Mouse (Mus musculus): ENCODE data around the gene Nrxn3.

Nrxn3 gene

DNA sequence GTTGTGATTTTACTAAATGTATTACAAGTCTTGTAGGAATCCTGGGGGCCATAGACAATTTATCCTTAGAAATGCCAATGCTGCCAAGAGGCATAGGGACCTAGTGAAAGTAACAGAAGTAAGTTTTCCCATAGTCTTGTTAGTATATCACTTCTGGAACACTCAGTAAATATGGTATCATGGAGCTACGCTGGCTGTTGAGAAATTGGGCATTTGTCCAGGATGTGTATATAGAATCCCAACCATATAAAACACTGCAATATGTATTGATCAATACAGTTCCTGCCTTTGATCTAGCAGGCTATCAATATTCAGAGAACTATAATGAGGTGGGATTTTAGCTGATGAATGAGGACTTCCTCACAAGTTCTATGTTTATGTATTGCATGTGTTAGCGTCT lies 1107.3 kb downstream of the Nrxn3 start:
- DNase-seq, result no peak

DNA sequence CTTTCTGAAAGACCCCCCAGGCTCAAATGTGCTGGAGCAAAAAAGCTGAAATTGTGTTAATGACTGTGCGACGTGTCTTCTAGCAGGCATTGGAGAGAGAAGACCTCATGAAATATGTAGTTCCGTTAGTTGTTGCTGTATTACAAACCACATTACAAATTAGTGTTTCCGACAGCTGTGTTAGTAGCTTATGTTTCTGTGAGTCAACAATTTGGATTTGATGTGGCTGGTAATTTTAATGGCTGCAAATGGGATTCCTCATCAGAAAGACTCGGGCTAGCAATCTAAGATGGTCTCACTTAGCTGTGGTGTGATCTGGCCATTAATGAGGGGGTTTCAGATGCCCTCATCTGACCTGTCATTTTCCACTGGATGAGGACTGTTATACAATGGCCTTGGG lies 1107.7 kb downstream of the Nrxn3 start:
- DNase-seq, result no peak

DNA sequence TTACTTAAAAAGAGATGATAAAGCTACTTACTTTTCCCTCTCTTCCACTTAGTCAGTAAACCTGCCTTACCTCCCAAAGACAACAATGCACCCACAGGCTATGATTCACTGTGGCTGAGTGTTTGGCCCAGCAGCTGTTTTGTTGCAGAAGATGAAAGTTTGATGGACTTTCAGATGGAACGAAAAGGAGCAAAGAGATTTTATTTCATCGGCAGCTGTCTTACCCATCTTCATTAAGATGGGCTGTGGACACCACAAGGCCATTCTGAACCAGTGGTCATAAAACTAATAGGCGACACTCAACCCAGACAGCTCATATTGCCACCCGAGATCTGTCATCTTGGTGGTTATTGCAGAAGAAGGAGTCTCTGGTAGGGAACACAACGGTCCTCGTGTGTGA lies 1108.6 kb downstream of the Nrxn3 start:
- DNase-seq, result no peak

DNA sequence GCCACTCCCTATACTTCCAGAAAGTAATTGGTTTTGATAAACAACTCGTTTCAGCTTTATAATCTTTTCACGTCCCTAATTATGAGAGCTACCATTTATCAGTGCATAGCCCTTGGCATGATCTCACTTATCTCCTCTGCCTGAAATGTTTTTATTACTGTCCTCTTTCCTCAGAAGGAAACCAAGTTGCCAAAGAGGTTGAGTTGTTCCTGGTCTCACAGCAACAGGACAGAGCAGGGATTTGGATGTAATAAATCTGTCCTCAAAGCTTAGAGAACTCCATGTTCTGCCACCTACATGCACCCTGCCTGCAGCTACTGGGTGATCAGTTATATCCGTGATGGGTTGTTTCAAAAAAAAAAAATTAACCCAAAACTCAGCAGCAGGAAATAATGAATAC lies 1113.6 kb downstream of the Nrxn3 start:
- DNase-seq, result no peak

DNA sequence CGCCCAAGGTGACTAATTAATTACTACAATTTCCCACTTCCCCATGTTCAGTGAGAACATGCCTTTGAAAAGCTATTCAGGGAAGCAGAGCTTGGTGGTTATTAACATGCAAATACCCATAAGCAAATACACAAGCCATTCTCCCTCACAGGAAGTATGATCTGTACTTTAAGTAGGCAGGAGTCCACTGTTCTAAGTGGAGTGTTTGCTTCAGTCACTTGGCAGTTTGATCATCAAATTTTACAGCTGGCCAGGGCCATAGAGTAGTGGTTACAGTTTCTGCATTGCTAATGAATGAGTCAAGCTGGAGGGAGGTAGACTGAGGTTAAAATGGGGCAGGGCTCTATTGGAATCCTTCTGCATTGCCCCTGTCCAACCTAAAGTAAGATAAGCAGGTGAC lies 1120.2 kb downstream of the Nrxn3 start:
- DNase-seq, result no peak

DNA sequence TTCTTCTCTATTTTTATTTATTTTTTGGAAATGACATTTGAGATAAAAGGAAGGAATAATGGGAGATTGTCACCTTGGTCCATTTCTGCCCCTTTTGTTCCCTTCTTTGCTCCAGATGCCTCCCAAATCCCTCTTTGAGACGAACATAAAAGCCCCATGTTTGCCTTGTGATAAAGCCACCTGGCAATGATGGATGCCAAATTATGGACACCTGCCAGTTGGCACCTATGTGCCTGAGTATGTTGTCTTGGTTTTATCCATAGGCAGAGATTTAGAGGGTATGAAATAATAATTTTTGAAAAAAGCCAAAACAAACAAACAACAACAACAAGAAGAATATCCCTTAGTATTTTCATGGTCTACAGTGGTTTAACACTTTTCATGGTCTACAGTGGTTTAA lies 1125.4 kb downstream of the Nrxn3 start:
- no peak for DNase-seq

DNA sequence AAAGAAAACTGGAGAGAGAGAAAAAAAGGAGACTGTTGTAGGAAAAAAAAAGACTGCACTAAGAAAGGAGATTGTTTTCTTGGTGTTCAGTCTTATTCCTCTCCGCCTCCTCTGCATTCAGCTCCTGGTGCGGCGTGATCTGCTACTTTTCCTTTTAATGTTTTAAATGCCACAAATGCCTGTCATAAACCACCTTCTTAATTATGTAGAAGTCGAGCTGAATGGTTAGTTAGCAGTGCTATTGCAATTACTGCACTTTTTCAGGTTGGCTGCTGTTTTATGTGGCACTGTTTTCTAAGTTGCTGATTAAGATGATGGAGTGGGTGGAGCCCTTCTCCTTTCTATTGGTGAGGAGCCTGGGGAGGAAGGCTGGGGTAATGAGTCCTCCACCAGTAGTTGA lies 1131.7 kb downstream of the Nrxn3 start:
- no peak for DNase-seq

DNA sequence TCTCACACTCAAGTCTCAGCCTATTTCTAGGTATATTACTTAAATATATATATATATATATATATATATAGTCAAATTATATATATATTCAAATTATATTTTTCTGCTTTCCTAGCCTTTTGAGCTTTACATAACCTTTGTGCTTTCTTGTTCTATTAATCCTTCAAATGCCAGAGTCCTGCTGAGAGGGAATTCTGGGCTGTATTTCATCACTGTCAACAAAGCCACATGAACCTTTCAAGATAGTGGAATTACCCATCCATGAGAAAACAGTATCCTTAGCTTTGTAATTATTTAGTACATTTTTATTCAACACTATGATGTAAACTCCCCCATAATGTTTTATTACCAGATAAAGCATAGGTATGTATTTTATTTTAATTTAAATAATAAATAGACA lies 1144.4 kb downstream of the Nrxn3 start:
- no peak for DNase-seq

DNA sequence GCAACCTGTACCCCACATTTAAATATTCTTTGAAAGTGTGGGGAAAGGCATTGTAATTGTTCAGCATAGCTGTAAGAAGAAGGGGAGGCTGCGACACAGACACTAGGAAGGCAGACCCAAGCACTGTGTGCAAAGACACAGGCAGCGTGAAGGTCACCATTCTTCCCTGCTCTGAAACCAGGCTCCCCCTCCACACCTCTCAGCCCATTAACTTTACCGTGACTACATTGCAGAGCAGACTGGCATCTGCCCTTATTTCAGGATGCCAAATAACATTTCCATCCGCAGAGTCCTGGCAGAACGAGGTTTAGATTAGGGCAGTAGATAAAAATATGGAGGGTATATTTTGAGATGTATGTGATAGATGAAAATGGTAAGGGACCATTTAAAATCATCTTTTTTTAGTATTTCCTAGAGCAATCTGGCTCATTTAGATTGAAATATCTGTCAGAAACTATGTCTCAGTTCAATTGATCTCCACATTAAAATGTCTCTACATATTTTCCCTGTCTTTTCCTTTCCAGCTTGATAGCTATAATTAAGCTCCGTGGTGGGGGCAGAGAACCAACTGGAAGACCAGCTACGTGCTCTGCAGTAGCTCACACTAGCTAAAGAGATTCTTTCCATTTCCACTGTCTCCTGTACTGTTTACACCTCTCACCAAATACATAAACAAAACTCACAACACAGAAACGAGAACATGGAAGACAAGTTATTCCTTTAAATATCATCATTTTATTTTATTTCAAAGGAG lies 1160.1 kb downstream of the Nrxn3 start:
- no peak for DNase-seq

DNA sequence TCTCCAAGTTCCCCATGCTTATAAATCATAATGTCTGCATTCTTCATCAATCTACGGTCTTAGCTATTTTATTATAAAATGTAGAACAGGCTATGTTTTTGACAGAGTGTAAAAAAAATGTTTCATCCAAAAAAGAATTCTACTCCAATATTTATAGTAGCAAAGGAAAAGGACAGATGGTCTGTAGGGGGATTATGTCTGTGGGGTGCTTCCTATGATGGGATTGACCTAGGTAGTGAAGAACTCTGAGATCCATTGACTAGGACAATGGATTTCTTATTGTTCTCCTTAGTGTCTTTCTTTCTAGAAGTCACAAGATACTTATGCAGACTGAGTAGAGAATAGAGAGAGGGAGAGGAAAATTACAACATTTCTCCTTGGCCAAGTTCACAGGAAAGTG lies 1161.9 kb downstream of the Nrxn3 start:
- no peak for DNase-seq

DNA sequence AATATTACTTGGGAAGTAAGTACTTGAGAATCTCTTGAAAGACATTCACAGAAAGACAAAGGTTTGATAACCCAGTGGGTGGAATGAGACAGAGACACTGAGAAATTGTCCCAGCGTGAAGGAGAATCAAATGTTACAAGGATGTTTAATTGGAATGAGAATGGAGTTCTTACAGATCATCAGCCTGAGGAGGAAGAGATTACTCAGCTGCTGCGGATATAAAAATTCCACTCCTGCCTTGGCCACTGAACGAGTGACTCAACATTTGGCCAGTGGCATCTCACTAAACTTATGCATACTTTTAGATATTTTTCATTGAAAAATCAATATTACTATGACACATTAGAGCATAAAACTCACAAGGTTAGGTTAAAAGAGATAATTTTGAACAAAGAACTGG lies 1166.0 kb downstream of the Nrxn3 start:
- no peak for DNase-seq

DNA sequence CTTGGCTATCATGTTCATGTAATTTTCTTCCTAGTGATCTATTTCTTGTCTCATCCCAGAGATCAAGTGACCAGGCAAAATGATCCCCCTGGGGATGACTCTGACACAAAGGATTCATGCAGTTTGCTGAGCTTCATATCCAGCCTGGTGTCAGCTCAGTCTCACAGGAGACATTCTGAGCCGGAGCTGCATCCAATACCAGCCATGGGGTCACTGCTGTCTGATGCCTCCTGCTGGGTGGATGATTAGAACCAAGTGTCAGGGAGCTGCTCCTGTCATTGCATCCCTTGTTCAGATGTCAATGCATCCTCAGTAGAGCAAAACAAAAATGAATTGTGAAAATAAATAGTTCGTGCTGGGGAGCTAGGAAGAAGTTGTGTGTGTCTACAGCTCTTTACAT lies 1174.2 kb downstream of the Nrxn3 start:
- no peak for DNase-seq

DNA sequence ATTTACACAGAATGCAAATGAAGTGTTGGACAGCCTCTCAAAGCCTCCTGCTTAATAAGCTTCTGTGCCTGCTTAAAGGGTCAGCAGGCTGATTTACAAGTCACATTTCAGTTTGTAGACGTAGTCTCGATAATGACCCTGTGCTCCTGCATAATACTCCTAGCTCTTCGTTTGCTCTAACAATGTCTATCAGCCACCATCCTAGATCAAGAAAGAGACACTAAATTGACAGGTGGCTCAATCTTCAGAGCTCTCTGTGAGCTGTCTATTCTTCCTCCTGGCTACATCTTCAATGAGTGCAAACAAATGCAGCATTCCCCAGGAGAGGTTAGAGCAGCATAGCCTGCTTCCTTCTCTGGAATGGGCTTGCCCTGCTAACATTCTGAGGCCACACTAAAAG lies 1186.9 kb downstream of the Nrxn3 start:
- no peak for DNase-seq

DNA sequence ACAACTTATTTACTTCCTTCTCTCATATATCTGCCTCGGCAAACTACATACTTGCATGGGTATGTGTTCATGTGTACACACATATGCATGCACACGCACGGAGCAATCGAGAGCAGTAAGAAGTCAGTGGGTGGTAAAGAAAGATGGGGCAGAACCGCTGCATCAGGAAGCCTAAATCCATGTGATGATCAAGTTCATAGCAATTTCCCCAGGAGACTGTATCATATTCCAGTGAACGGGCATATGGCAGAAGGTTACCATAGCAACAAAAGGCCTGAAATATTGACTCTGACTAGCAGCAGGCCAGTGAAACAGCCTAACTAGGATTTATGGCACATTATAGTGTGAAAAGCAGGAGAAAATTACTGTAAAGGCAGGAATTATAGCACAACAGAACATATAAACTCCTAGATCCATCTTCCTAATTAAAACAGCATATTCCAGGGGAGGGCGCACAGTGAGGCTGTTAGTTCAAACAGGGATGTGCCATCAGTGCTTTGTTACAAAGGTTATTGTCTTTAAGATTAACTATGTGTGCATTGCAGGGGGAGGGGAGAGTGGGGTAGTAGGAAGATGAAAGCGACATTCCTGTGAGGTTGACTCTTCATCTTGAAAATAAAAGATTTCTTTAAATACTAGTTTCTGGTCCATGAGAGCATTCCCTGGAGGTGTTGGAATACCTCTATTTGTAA lies 1195.6 kb downstream of the Nrxn3 start:
- DNase-seq, result no peak

DNA sequence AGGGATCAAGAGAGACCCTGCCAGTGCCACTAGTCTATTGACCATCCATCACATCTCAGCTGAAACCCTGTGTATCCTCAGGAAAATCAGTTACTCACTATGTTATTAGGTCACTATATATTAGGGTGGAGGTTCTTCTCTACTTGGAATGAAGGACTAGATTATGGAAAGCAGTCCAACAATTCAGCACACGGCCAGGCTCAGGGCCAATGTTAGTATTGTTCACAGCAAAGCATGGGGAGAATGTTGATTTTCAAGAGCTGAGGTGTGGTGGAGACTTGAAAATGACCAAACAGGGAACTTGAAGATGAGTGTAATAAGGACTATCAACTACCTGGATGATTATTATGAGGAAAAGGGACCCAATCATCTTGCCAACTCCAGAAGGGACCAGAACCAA lies 1209.7 kb downstream of the Nrxn3 start:
- DNase-seq, result no peak

DNA sequence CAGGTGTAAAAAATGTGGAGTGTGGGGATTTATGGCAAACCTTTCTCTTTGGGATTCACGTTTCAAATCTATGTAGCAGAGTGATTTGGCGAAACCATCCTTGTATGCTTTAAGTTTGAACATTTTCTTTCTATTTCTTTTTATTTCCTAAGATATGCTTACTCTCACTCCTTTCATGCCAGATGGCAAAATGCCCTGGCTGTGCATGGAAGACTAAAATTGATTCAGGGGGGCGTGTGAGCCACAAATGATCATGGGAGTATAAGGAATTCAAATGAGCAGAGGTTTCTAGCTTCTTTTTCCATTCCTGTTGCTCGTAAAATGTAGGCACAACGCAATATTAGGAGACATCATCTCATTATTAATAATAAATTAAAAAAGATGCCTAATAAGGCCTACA lies 1211.0 kb downstream of the Nrxn3 start:
- DNase-seq, result no peak

DNA sequence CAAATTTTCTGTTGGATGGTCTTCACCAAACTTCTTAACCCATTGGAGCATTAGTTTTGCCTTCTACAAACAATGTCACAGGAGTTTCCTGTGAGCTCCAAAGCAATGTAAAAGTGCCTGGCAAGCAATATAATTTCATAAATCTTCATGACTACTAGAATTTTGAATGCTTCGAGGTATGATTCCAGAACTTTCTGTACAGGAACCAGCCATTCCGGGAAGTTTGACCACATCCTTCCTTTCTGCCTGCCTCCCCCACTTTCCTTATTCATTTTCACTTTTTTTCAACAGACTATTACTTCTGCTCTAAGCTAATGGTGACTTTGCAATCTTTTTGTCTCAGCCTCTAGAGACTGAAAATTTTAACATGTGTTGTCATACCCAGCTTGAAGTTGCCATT lies 1218.1 kb downstream of the Nrxn3 start:
- DNase-seq, result no peak

DNA sequence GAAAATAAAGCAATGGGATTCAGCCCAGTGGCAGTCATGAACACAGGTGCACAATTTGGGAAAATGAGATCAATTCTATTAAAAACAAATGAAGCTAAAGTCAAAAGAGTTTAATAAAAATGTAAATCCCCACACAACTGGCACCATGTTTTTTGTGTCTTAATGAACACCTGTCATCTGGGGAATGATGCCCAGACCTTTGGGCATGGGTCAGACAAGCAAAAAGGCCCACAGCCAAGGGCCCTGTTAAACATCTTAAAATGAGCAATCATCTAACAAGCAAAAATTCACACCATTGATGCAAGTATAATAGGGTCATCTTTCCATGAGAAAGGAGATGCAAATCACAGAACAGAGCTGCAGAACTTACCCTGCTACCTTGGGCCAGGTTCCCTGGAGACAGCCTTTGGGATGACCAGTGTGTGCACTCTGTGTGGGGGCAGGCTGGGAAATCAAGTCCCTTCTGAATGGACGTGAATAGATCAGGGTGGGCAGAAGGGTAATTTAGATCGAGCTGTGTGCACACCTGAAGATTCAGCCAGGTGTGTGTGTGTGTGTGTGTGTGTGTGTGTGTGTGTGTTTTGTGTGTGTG lies 1223.3 kb downstream of the Nrxn3 start:
- DNase-seq, result no peak

DNA sequence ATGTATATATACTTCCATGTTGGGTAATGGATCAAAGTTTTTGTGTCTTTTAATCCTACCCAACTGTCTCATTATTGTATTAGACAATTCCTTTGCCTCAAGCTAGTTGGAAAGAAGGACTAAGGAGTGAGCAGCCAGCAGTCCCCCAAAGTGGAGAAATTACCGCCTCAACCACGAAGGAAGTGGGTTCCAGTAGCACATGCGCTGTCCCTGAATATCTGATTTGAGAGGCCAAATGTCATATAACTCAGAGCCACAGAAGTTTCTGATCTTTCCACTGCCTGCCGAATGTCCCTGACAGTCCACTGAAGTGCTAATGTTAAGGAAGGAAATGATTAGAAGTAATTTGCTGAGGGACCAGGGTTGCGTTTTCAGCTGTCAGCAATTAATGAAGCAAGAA lies 1223.8 kb downstream of the Nrxn3 start:
- no peak for DNase-seq

DNA sequence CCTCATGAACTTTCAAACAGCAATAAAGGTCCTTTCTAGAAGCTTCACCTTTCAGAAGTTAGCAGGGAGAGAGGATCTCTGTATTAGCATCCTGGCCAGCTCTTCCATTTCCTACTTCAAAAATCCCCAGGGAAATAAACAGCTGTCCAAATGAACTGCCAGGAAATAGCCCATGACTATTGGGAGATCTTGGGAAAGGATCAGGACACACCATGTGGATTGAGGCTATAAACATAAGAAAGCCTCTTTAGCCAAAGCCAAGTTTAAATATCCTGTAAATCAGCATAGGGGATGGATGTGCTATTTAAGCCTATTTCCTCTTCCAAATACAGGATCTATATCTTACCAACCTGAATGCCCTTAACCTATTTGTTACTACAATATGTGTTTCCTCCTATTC lies 1230.6 kb downstream of the Nrxn3 start:
- no peak for DNase-seq

DNA sequence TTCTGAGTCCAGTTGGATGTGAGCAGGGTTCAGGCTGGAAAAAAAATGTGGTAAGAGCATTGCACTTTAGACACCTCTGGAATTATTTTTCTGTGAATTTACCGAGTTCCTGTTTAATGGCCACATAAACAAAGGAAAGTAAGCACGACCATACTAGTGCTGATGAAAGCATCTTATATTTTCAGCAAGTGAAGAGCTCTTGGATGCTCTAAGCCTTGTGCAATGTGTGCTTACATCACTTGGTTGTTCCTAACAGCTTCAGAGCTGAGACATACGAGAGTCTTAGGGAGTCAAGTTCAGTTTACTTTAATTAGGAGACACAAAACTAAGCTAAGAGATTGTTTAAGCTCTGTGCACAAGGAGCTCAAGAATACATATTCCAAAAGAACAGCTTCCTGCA lies 1231.0 kb downstream of the Nrxn3 start:
- DNase-seq, result no peak

DNA sequence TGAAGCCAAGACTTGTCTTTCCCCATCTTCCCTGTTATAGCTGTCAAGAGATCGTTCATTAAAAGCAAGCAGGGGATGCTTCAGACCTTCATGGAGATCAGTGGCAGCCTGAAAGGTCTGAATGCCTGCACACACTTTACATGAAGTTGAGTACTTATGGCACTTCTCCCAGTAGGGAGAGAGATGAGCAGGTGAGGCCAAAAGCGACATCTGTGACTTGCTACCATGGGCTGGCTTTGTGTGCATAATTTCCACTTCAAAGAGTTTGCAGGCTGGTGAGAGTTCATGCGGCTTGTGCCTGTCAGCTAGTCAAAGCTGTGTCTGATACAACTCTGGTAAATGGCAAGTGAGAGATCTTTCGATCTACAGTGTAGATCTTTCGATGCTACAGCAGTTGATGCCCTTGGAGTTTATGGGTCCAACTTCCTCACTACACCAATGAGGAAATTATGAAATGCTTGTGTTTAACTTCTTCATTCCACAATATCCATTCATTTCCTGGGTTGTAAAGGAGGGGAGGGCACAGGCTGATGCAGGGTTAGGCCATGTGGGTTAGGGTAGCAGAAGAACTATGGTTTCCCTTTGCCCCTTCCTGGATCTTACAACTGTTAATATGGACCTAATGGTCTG lies 1231.9 kb downstream of the Nrxn3 start:
- no peak for DNase-seq

DNA sequence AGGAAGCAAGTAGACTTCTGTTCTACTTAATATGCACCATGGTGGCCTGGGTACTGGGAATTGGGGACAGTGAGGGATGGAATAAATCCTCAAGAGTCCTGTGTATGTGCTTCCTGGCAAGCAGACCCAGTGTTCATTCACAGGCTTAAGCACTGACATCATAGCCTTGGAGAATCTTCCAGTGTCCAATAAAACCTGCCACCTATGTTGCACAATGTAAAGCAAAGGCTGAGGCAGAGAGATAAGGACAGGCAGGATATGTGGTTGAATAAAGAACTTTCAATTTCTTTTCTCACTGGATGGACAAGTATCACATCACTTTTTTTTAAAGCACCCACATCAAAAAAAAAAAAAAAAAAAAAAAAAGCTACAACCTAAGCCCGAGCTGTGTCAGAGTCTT lies 1240.4 kb downstream of the Nrxn3 start:
- DNase-seq, result no peak

DNA sequence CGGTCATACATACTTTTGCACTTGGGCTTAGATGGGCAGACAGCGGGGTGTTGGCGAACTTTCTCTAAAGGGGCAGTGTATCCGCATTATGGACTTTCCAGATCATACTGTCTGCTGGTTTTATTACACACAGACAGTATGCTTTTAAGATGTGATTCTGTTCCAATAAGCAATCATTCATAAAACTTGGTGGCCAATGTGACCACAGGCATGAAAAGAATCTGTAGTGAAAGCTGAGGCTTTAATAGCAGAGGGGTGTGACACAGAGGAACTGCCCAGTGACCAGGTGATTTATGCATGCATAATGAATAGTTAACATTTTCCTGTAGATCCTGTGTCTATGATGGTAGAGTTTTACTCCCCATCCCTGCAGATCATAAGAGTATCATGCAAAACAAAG lies 1254.0 kb downstream of the Nrxn3 start:
- DNase-seq, result no peak

All from kidney, adult 9 months (tissue).